Mouse (Mus musculus) activated CD4-positive, CD25-positive, alpha-beta regulatory T cell, adult 4 months (primary cell): ENCODE data around the gene Dennd6a. TPM values are rescaled to one million over a fixed set of nuclear protein-coding genes. Genes with fewer than 3 reads are reported as not detected.
"Not testable (repeated sequence)": the region's sequence is repeated elsewhere in the genome, so short reads cannot be mapped to it uniquely, and the experiment has no call there.

ENCODE experiments used
- ATAC-seq: one replicate; pipeline ENCODE4 v1.8.0; 2017
- polyA plus RNA-seq, 2 experiments: library from polyadenylated mRNA; unstranded; fragments of 100-300 nt; shearing (Covaris generic); gene quantifications; one replicate each; pipeline ENCODE4 v1.2.1; 2017

Gene Dennd6a
- polyA plus RNA-seq, 2 experiments from 2014 or later = 3.8 to 4.8 TPM

- no peak for ATAC-seq
These were observed 69.5 kb downstream of the Dennd6a start for GRCm38 (mm10) chr14:26643006-26643624.

- no peak for ATAC-seq
These were observed 72.5 kb downstream of the Dennd6a start for GRCm38 (mm10) chr14:26645989-26646650.

GRCm38 (mm10) chr14:26647811-26648210 is 74.2 kb downstream of the Dennd6a start:
- ATAC-seq = no peak

GRCm38 (mm10) chr14:26651901-26652300 is 78.2 kb downstream of the Dennd6a start:
- peak; percentile 50 for ATAC-seq

GRCm38 (mm10) chr14:26658178-26658577 is 84.5 kb downstream of the Dennd6a start:
- ATAC-seq = no peak

DNA sequence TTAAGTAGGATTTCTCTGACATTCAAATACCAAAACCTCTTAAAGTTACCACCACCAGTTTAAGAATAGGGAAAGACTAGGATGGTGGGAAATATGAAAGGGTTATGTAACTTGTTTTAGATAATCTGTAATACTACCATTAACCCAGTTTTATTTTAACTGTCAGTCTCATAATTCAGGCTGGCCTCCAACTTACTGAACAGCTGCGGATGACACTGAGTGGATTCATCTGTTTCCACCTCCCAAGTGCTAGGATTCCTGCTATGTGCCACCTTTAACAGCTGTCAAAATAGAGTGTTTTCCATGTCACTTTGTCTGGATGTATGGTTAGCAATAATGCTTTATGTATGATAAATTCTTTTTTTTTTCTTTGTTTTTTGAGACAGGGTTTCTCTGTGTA is 86.6 kb downstream of the Dennd6a start:
- ATAC-seq = no peak

DNA sequence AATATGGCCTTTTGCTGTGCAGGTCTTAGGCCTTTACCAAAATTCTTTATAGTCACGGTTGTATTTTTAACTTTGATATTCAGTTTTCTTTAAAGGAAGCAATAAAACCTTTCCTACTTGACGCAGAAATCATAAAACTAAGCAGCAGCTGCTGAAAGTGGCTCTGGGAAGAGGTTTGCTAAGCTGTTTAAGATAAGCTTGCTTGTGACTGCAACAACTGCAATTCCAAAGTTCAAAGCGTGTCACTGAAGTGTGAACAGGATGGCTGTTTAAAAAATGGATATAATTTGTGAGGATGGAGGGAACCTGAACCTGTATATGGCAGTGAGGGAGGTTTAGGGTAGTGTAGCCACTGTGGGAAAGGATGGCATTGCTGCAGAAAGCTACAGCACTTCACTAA is 88.4 kb downstream of the Dennd6a start:
- ATAC-seq = no peak

- no peak for ATAC-seq
These were observed 88.8 kb downstream of the Dennd6a start for GRCm38 (mm10) chr14:26662488-26662887.

DNA sequence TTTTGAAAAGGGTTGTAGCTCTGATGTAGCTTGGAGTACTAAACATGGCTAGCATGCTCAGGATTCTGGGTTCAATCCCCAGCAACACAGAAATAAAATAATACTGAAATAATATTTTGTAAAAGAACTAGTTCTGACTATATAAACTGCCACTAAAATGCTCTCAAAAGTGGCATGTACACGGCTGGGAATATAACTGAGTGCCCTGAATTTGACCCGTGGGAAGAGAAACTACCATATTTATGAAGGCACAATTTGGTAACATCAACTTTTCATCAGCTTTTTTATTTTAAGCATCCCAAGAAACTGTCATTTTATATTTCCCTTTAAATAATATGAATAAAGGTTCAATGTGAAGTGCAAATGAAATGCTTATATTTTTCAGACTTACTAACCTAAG is 90.2 kb downstream of the Dennd6a start:
- no peak for ATAC-seq

DNA sequence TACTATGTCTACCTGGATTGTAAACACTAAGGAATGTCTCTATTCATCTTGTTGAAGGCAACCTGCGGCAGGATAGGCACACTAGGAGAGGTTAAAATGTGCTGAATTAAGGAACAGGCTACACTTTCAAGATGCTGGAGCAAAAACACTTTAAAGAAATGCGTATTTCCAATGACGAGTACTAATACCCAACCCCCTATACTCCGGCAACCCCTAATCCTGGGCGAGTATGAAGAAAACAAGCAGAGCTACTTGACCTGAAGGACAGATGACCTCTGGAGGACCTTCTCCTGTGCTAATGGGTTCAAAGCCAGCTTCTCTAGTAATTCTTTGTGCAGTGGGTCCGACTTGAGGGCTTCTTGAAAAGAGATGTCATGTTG is 94.3 kb downstream of the Dennd6a start:
- ATAC-seq = no peak

DNA sequence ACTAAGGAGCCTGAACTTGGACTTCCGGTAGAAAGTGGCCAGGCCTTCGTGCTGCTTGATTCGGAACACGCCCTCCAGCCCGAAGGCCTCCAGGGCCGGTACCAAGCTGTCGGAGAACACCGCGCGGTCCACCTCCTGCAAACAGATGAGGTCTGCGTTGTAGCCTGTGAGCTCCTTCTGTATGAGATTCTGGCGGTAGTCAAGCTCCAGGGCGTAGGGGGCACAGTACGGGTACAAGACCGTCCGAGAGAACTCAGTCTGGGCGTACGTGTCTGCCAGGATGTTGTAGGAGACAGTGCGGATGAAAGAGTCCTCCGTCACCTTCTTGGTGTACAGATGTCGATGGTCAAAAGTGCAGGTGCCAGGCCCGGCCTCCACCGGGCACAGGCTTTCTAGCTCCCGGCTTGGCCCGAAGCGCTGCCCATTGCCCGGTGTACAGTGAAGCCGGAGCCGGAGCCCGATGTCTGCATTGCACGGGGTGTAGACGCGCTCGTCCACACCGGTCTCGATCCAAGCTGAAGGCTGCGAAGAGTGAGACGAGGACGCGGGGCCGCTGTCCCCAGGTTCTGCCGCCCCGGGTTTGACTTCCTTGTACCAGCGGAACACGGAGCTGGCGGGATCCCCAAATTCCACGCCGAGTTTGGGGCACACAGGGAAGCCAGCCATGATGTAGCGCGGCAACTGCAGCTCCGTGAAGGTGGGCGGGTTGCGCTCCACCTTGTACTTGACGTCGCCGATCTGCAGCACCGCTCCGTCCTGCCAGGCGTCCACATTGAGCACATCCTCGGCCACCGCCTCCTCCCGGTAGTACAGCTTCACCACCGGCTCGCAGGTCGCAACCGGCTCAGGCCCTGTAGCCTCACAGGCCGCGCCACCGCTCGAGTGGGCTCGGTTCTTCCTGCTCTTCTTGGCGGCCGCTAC is 95.0 kb downstream of the Dennd6a start:
- ATAC-seq = peak; percentile 17

DNA sequence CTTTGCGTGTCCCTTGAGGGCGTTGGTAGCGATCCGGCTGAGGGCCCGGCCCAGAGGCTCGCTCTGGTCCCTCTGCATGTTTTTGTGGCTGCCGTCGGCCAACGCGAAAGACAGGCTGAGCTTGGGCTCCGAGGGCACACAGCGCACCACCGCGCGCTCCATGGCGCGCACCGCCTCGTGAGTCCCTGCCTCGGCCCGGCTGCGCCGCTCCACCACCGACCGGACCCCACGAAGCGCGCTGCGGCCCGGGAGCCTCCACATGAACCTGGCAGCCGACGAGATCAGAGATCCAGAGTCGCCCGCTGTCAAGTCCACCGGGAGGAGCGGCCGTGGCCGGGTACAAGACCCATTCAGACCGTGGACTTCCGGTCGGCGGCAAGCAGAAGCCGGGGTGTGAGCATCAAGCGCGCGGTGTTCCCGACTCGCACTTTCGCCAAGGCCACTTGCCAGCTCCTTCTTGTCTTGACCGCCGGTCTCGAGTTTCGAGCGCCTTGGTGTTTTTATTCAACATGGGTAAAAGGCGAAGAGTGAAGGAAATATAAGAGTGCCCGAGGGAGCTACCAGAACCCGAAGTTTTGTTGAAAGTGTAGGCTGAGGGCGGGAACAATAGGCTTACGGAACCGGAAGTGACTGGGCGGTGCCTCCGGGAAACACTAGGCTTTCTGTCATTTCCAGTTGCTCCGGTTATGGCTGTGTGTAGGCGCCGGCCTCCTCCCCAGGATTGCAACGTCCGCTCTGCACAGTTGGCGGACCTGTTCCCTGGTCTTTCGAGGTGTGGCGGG is 95.8 kb downstream of the Dennd6a start, which contains the start of gene Pde12:
Gene Pde12, minus strand, starts transcription at position 592 of the 782 bp plus-strand sequence.
- ATAC-seq = peak; percentile 82

DNA sequence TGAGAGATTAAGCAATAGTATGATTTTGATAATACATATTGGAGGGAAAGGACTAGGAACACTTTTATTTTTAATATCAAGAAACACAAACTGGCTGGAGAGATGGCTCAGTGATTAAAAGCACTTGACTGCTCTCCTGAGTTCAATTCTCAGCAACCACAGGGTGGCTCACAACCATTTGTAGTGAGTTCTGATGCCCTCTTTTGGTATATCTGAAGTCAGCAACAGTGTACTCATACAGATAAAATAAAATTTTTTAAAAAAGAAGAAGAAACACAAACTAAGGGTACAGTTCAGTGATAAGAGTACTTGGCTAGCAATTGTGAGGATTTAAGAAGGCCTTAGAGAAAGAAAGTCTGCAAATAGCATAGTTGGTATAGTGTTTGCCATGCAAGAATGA is 97.3 kb downstream of the Dennd6a start:
- ATAC-seq = no peak

DNA sequence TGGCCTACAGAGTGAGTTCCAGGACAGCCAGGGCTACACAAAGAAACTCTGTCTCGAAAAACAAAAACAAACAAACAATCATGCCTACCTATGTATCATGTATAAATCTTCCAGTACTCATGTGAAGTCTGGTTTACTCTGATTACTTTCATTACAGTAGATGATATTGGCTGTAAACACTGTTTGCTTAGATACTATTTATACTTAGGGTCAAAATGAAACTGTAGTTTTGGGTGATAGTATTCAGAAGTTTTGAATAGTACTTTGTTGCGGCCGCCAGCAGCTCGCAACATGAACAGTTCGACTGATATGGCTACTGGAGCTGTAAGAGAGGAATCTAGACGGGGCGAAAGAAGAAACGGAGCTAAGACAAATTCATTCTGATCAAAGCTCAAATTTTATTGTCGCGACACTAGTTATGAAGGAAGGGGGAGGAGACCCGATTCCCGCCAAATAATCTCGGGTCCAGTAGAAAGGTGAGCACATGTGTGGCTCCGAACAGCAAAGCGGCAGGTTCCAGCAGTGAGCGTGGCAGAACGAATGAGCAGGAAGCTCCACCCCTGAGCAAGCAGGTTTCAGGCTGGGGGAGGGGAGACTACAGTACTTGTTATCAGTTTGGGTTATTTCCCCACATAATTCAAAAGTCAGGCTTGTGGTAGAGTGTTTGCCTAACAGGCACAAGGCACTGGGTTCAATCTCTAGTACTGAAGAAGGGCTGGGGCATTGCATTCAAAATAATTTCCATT is 98.4 kb downstream of the Dennd6a start:
- ATAC-seq = peak; percentile 40

DNA sequence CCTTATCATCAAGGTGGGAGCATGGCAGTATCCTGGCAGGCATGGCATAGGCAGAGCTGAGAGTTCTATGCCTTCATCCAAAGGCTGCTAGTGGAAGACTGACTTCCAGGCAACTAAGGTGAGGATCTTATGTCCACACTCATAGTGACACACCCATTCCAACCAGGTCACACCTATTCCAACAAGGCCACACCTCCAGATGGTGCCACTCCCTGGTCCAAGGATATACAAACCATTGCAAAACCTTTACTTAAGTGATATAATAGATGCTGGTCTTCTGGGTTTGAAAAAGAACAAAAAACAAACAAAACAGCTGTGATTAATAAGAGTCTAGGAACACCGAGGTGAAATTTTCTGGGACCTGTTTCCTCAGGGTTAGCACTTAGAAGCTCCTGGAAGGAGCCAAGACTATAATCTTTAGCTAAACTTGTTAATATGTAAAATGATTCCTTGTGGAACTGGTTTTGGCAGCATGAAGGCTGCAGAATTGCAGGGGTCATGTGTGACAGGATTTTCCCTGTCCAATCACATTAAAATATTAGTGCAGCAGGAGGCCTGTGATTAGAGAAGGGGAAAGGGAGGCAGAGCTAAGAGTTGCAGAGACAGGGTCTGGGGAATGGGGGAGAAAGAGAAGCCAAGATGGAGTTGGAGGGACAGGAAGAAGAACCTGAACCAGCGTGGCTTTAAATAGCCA is 101.0 kb downstream of the Dennd6a start:
- ATAC-seq = not testable (repeated sequence)

- no peak for ATAC-seq
These were observed 101.7 kb downstream of the Dennd6a start for GRCm38 (mm10) chr14:26675371-26675770.

- ATAC-seq = no peak
These were observed 102.1 kb downstream of the Dennd6a start for GRCm38 (mm10) chr14:26675791-26676190.
